Mouse (Mus musculus) heart, embryonic 16.5 days (tissue): ENCODE results near the gene Scrg1. TPM values are rescaled to one million over a fixed set of nuclear protein-coding genes. Genes with fewer than 3 reads are reported as not detected.

Experiments
- polyA plus RNA-seq: library from polyadenylated mRNA; unstranded; fragments of >200 nt; fragmentation: Nextera tagmentation; extraction: Ambion mirVana; gene quantifications from 2 replicates; pipeline ENCODE4 v1.2.1, GENCODE M21; 2015

Scrg1 gene
- polyA plus RNA-seq, 1 experiment from 2014 or later: 1.3 TPM

Other genes starting within 250 kb of the Scrg1 start
- gene Hand2, start 134.9 kb upstream of the Scrg1 start, polyA plus RNA-seq: 9.0 and 9.3 TPM in 2 replicates
- gene Sap30, start 31.9 kb downstream of the Scrg1 start, polyA plus RNA-seq: 44.3 and 44.5 TPM in 2 replicates
- 196 and 251 TPM in 2 replicates for gene Hmgb2, start 56.0 kb downstream of the Scrg1 start, polyA plus RNA-seq
- gene Galnt7, start 197.1 kb downstream of the Scrg1 start, polyA plus RNA-seq: 6.1 and 7.1 TPM in 2 replicates